Mouse (Mus musculus): ENCODE measurements around the gene 1700016D06Rik.
"Not testable (repeated sequence)": the region's sequence is repeated elsewhere in the genome, so short reads cannot be mapped to it uniquely, and the experiment has no call there.

1700016D06Rik gene

DNA sequence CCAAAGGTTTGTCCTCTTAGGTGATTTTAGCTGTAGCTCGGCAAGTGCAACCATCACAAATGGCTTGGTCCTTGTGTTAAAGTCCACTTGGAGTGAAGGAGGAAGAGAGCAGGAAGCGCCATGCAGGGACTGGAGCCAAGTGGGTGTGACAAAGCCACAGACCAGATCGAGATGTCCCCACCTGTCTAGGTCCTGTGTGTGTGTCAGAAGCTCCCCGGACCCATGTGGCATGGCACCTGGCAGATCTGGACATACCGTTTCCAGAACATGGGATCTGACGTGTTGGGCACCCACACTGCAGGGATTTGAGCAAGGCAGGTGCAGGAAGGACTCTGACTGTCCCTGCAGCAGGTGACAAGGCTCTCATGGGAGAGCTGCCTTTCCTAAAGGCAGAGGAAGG lies 565 bp upstream of the 1700016D06Rik start:
- DNase-seq (ENCODE audit: low spot score): no peak

- peak; percentile 59 for DNase-seq (ENCODE audit: low spot score)
Observed at GRCm38 (mm10) chr8:11700060-11701032, 517 bp downstream of the 1700016D06Rik start.

GRCm38 (mm10) chr8:11699442-11700001 lies 1.3 kb downstream of the 1700016D06Rik start:
- no peak for DNase-seq (ENCODE audit: low spot score)

DNA sequence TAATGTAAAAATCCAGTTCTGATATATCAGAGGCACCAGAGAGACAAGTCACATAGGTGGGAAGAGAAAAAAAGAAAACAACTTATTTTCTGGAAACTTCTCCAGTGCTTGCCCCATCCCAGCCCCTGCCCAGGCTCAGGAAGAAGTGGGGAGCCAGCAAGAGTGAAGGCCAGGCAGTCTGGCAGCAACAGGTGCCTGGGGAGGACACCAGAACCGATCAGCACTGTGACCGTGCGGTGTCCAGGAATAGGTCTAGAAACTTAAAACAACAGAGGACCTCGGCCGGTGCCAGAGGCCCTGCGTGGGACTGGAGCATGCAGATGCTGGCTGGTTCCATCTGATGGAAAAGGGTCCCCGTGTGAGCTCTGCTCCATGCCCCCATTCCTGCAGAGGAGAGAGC lies 3.4 kb downstream of the 1700016D06Rik start:
- no peak for DNase-seq (ENCODE audit: low spot score)

GRCm38 (mm10) chr8:11696176-11696575 lies 4.7 kb downstream of the 1700016D06Rik start:
- no peak for DNase-seq (ENCODE audit: low spot score)

DNA sequence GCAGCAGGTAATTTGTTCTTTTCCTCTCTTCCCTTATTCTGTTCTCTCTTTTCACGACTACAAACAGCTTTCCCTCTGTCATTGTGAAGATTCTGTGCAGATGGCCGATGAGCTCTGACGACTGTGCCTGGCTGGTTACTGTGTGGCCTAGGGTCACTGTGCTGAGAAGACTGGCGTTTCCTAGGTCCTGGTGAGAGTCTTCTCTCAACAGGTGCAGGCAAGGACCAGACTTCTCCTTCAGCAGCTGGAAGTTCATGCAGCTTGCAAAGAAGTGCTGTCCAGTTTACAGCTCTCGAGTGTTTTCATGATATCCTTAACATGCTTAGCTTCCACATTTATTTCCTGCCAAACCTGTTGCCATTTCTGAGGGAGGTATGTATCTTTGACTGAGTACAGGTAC lies 6.9 kb downstream of the 1700016D06Rik start:
- no peak for DNase-seq (ENCODE audit: low spot score)

- no peak for DNase-seq (ENCODE audit: low spot score)
Observed at GRCm38 (mm10) chr8:11692455-11692854, 8.4 kb downstream of the 1700016D06Rik start.

- DNase-seq (ENCODE audit: low spot score): no peak
Observed at GRCm38 (mm10) chr8:11691761-11692160, 9.1 kb downstream of the 1700016D06Rik start.

DNA sequence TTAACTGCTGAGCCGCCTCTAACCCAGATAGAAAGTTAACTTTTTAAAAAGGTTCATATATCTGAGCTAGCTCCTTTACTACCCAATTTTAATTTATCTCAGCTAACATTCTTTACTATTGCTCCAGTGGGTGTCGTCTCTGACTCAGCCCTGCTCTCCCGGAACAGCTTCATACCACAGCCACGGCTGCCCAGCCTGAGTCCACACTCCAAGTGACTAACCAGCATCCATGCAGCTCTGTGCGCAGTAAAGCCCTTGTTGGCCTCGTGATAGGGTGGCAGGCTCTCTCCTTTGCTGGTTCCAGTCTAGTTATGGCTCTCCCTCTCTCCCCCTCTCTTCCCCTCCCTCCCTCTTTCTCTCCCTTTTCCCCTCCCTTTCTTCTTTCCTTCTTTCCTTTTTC lies 9.6 kb downstream of the 1700016D06Rik start:
- no peak for DNase-seq (ENCODE audit: low spot score)

- DNase-seq (ENCODE audit: low spot score): no peak
Observed at GRCm38 (mm10) chr8:11689945-11690344, 10.9 kb downstream of the 1700016D06Rik start.

DNA sequence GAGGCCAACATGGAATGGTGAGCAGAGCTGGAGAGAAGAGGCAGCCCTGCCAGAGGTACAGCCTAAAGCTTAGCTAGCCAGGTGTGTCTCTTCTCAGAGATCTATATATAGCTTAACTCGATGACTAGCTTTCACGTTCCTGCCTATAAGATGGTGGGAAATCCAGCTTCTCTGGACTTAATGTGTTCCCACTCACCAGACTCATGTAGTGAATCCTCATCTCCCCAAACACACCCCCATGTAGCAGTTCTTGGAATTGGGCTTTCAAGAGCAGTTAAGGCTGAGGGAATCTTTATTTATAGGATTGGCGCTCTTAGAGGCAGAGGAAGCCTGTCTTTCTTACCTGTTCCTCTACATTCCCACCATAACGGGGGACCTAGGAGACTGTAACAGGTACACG lies 13.6 kb downstream of the 1700016D06Rik start:
- DNase-seq (ENCODE audit: low spot score): no peak

GRCm38 (mm10) chr8:11684558-11684957 lies 16.3 kb downstream of the 1700016D06Rik start:
- no peak for DNase-seq (ENCODE audit: low spot score)

GRCm38 (mm10) chr8:11668308-11668707 lies 32.6 kb downstream of the 1700016D06Rik start:
- no peak for DNase-seq (ENCODE audit: low spot score)

DNA sequence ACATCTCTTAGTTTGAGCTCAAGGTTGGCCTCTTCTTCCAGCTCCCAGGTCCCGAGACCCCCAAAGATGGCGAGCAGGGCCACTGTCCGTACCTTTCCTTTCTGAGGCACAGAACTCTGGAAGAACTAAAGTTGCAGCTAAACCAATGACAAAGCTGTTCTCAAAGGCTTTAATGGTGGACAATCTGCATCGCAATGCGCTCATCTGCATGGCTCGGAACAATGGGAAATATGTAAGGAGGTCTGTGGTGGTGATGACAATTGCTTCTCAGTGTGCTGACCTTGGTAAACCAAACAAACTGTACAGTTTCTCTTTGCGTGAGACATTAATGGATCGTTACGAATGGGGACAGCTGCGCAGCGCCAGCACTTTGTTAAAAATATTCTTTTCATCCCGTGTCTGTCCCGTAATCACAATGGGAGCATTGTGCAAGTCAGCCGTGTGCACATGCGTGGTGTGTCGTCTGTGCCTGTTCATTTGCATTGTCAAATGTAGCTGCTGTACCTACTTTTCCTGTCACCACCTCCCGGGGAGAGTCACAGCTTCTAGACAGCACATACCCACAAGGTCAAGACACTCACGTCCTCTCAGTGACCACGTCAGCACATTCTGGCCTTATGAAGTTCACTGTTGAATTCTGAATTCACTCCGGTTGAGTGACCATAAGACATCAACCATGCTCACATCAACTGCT lies 34.7 kb downstream of the 1700016D06Rik start:
- DNase-seq (ENCODE audit: low spot score): not testable (repeated sequence)

GRCm38 (mm10) chr8:11661969-11662368 lies 38.9 kb downstream of the 1700016D06Rik start:
- DNase-seq (ENCODE audit: low spot score): no peak

- DNase-seq (ENCODE audit: low spot score): no peak
Observed at GRCm38 (mm10) chr8:11650021-11650420, 50.8 kb downstream of the 1700016D06Rik start.

GRCm38 (mm10) chr8:11643123-11643522 lies 57.7 kb downstream of the 1700016D06Rik start:
- DNase-seq (ENCODE audit: low spot score): no peak

GRCm38 (mm10) chr8:11640606-11641005 lies 60.3 kb downstream of the 1700016D06Rik start:
- DNase-seq (ENCODE audit: low spot score): no peak

DNA sequence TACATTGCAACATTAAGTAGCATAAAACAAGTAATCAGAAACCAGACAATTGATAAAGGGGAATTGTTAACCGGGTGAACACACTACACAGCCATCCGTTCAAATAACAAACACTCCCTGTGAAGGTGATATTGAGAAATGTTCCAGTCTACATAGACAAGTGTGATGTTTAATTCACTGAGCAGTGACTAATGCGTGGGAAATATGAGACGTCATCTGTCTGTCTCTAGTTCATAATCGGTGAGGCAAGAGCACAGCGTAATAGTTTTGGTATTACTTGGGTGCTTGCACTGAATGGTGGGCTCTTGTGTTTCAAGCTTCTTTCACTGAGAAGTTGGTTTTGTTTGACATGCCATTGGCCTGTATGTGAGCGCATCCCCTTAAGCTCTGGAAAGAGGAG lies 63.3 kb downstream of the 1700016D06Rik start:
- no peak for DNase-seq (ENCODE audit: low spot score)

DNA sequence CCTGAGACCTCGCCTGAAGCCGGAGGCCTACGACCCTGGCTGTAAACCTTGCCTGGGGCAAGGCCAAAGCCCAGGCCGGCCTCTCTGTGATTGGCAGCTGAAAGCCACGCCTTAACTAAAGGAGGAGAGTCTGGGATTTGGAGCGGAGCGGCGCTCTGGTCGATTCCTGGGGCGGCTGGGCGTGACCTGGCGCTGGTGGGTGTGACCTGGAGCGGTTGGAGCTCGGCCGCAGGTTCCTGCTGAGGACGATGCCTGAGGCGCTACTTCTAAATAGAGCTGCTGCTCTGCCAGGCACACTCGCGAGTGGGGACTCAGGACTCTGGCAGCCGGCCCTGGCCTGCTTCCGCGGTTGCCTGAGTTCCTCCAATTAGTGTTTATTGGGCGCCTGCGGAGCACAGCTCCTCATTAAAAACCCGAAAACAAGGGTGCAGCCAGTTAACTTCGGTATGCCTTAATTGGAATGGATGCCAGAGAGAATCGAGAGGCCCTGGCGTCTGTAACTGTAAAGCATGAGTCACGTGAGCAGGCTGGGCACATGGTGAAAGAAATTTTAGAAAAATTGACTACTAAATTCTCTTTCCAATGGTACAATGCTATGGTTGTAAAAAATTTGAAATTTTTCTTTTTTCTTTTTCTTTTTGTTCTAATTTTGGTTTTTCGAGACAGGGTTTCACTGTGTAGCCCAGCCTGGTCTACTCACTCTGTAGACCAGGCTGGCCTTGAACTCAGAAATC lies 64.4 kb downstream of the 1700016D06Rik start:
- DNase-seq (ENCODE audit: low spot score): peak; percentile 85

DNA sequence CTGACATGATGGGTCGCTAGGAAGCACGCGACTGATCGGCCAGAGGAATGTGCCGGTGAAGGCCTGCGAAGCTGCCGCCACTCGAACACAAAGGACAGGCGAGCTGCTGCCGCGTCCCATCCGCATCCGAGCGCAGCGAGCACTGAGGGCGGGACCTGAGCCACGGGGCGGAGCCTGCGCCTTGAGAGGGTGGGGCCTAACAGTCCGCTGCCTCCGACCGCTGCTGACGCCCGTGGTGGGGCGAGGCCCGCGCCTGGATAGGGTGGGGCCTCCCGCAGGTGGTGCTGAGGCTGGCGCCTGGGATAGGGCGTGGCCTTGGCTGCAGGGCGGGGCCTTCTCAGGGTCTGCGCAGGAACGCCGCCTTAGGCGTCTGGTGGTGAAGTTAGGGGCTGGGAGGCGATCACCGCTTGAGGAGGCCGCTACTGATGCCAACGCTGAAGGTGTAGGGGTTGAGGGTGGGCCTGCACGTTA lies 65.2 kb downstream of the 1700016D06Rik start, which contains the start of gene Ankrd10:
Gene Ankrd10 (minus strand): TSS at position 147 of the 471 bp plus-strand sequence.
- peak; percentile 98 for DNase-seq (ENCODE audit: low spot score)
